Mouse (Mus musculus) megakaryocyte, embryonic 14.5 days (primary cell): ENCODE results near the gene Syngr3.

Experiments
- FLI1 ChIP-seq: IDR thresholded peaks from 2 replicates; pipeline ENCODE4 v1.6.1; 2012; ENCODE audit warnings: low read length, inconsistent platforms, mixed read lengths
- GATA1 ChIP-seq: IDR thresholded peaks from 3 replicates; pipeline ENCODE4 v1.6.1; 2012; ENCODE audit warnings: mixed read lengths, low read length, inconsistent platforms, borderline replicate concordance

- TF ChIP-seq GATA1 (no peak), FLI1 (no peak)
These were observed 35.6 kb downstream of the Syngr3 start for GRCm38 (mm10) chr17:24653967-24654710.
